ENCODE assay signal across 35 mouse cellular contexts in genomic region chr1:172198996-172199395, GRCm38 (mm10). TPM values are rescaled to one million over a fixed set of nuclear protein-coding genes. Genes with fewer than 3 reads are reported as not detected.
"Had no signal": no experiment of that assay in that cellular context is flagged by ENCODE, and none has a peak within 500 bp of the region (broad histone marks: within the 10 kb centered on the region; RNA-seq: fewer than 3 reads in every experiment).

No protein-coding gene starts in this region.

- ATAC-seq: hindbrain, postnatal 0 days; intestine, embryonic 16.5 days; liver, embryonic 12.5 days had no signal

- DNase-seq: gastrocnemius, postnatal 14 days; gastrocnemius, postnatal 36 days; heart, adult 18-20 months; heart, postnatal 10 days; kidney, adult 11 months; kidney, adult 2 months; kidney, adult 9 months; kidney, postnatal 14 days; kidney, postnatal 36 days; layer of hippocampus, adult 9-11 months; left cerebral cortex, postnatal 4 days had no signal

- H3K4me3 ChIP-seq: hindbrain, embryonic 13.5 days; hindbrain, embryonic 15.5 days; kidney, embryonic 15.5 days; limb, embryonic 13.5 days; limb, embryonic 15.5 days; liver, embryonic 12.5 days had no signal

- H3K9me3 ChIP-seq: hindbrain, embryonic 13.5 days; hindbrain, embryonic 15.5 days; kidney, embryonic 15.5 days; limb, embryonic 13.5 days; limb, embryonic 15.5 days; liver, embryonic 12.5 days had no signal

- H3K27me3 ChIP-seq: hindbrain, embryonic 13.5 days; hindbrain, embryonic 15.5 days; kidney, embryonic 15.5 days; limb, embryonic 13.5 days; limb, embryonic 15.5 days; liver, embryonic 12.5 days had no signal

- H3K27ac ChIP-seq: hindbrain, embryonic 15.5 days; kidney, postnatal 0 days; limb, embryonic 13.5 days; limb, embryonic 15.5 days; liver, embryonic 12.5 days; liver, embryonic 14.5 days had no signal

- H3K9ac ChIP-seq: hindbrain, embryonic 13.5 days; hindbrain, embryonic 15.5 days; kidney, embryonic 15.5 days; limb, embryonic 13.5 days; limb, embryonic 15.5 days; liver, embryonic 12.5 days; liver, embryonic 14.5 days had no signal

- H3K4me2 ChIP-seq: heart, embryonic 11.5 days; hindbrain, embryonic 13.5 days; hindbrain, embryonic 15.5 days; kidney, embryonic 15.5 days; limb, embryonic 13.5 days; limb, embryonic 15.5 days; liver, embryonic 12.5 days had no signal

RNA-seq across cellular contexts. Expression of gene Casq1, which starts 20.7 kb away (rescaled TPM):
- total RNA-seq: hematopoietic stem cell, adult 5-6 weeks had no signal

RNA-seq across cellular contexts. Expression of gene Atp1a4, which starts 59.2 kb away (rescaled TPM):
- total RNA-seq: heart, adult 18-20 months; heart, adult 8-10 months; heart, postnatal 10 days; heart, postnatal 25 days; hematopoietic stem cell, adult 5-6 weeks; layer of hippocampus, adult 8-10 months; layer of hippocampus, postnatal 14 days; layer of hippocampus, postnatal 36 days; left cerebral cortex, adult 18-20 months; left cerebral cortex, postnatal 10 days; left cerebral cortex, postnatal 25 days had no signal
- polyA plus RNA-seq: hindbrain, embryonic 11.5 days; hindbrain, embryonic 13.5 days; intestine, embryonic 14.5 days; intestine, embryonic 16.5 days; kidney, postnatal 0 days; limb, embryonic 11.5 days; limb, embryonic 13.5 days; limb, embryonic 15.5 days; liver, embryonic 12.5 days; liver, embryonic 16.5 days had no signal
